Mouse (Mus musculus) C2C12 (cell line): Measurements from ENCODE around the gene Foxc2.

Experiments
- CEBPB ChIP-seq: IDR thresholded peaks from one replicate; pipeline ENCODE4 v1.6.1; 2011; ENCODE audit warnings: low read depth, mild to moderate bottlenecking, control low read depth, moderate library complexity
- CTCF ChIP-seq: IDR thresholded peaks from one replicate; pipeline ENCODE4 v1.5.1; 2011; ENCODE audit not compliant: control insufficient read depth, insufficient read depth, insufficient read length
- FOSL1 ChIP-seq: IDR thresholded peaks from one replicate; pipeline ENCODE4 v1.8.0; 2011; ENCODE audit warnings: mild to moderate bottlenecking, low read length; ENCODE audit not compliant: poor library complexity, insufficient read depth, severe bottlenecking
- MAX ChIP-seq: IDR thresholded peaks from one replicate; pipeline ENCODE4 v1.6.1; 2011; ENCODE audit warnings: mild to moderate bottlenecking, control low read depth
- MYOD1 ChIP-seq: IDR thresholded peaks from one replicate; pipeline ENCODE4 v1.6.1; 2011; ENCODE audit warnings: low read depth; ENCODE audit not compliant: control insufficient read depth, insufficient read length
- MYOG ChIP-seq: IDR thresholded peaks from one replicate; pipeline ENCODE4 v1.6.1; 2011; ENCODE audit not compliant: control insufficient read depth, insufficient read length; ENCODE audit errors: extremely low read depth
- USF1 ChIP-seq: IDR thresholded peaks from one replicate; pipeline ENCODE4 v1.6.1; 2011; ENCODE audit warnings: low read depth, mild to moderate bottlenecking, control low read depth, moderate library complexity

GRCm38 (mm10) chr8:121156990-121157491, 41.1 kb downstream of the Foxc2 start:
- TF ChIP-seq CTCF (no peak), MAX (no peak), MYOG (no peak), CEBPB (no peak), MYOD1 (no peak), USF1 (no peak), FOSL1 (no peak)
